Mouse (Mus musculus) forebrain, embryonic 16.5 days (tissue): ENCODE results near the gene Gm28374. TPM values are rescaled to one million over a fixed set of nuclear protein-coding genes. Genes with fewer than 3 reads are reported as not detected.

ENCODE experiments used
- ATAC-seq: fragments of 200-750 bp; cut with Nextera tagmentation; 2 replicates; pipeline ENCODE4 v1.8.0; 2017; ENCODE audit warnings: mild to moderate bottlenecking, moderate library complexity
- H3K27ac ChIP-seq: fragments of 300-500 bp; sonication (generic); 2 replicates; pipeline ENCODE4 v1.5.1; 2014; ENCODE audit warnings: low read length, control low read depth
- H3K27me3 ChIP-seq: fragments of 300-500 bp; sonication (generic); replicated peaks from 2 replicates; pipeline ENCODE4 v1.6.1; 2014; ENCODE audit warnings: low read length; ENCODE audit not compliant: control insufficient read depth, insufficient read depth
- H3K36me3 ChIP-seq: fragments of 300-500 bp; sonication (generic); 2 replicates; pipeline ENCODE4 v1.6.1; 2014; ENCODE audit not compliant: control insufficient read depth, insufficient read depth
- H3K4me1 ChIP-seq: fragments of 300-500 bp; sonication (generic); replicated peaks from 2 replicates; pipeline ENCODE4 v1.6.1; 2014; ENCODE audit warnings: low read length; ENCODE audit not compliant: control insufficient read depth, insufficient read depth
- H3K4me2 ChIP-seq: fragments of 300-500 bp; sonication (generic); 2 replicates; pipeline ENCODE4 v1.6.1; 2014; ENCODE audit warnings: mild to moderate bottlenecking, low read length, control low read depth
- H3K4me3 ChIP-seq: fragments of 300-500 bp; sonication (generic); replicated peaks from 2 replicates; pipeline ENCODE4 v1.5.1; 2014; ENCODE audit warnings: mild to moderate bottlenecking, low read length, control low read depth
- H3K9ac ChIP-seq: fragments of 300-500 bp; sonication (generic); replicated peaks from 2 replicates; pipeline ENCODE4 v1.6.1; 2014; ENCODE audit warnings: low read depth, low read length, control low read depth
- H3K9me3 ChIP-seq: fragments of 300-500 bp; sonication (generic); 2 replicates; pipeline ENCODE4 v1.6.1; 2016; ENCODE audit warnings: low read length; ENCODE audit not compliant: control insufficient read depth
- WGBS: fragments of 180-500 bp; shearing (Covaris S2); extraction: QIAGEN DNeasy Blood & Tissue Kit; methylation state at CpG from one replicate; pipeline ENCODE4 v1.1.7; 2014; 5-methylcytosine and 5-hydroxymethylcytosine counted together
- polyA plus RNA-seq: library from polyadenylated mRNA; unstranded; fragments of >200 nt; fragmentation: Nextera tagmentation; extraction: Ambion mirVana; gene quantifications from 2 replicates; pipeline ENCODE4 v1.2.1, GENCODE M21; 2015

Gene Gm28374
- polyA plus RNA-seq, 1 experiment from 2014 or later, result 3.1 TPM

GRCm38 (mm10) chr19:6094119-6094518, 12.1 kb upstream of the Gm28374 start, which contains the start of gene AC131692.1:
TSS of gene AC131692.1 (plus strand) at chr19:6094419.
- Histone ChIP-seq H3K9ac (no peak within 1 kb of the TSS), H3K4me3 (no peak within 1 kb of the TSS), H3K4me2 (no peak within 1 kb of the TSS), H3K27ac (no peak within 1 kb of the TSS), H3K36me3 (peaks cover 2% of the 10 kb centered on the region; the same call in 1 of the 2 replicates), H3K4me1 (no peaks in the 10 kb centered on the region), H3K9me3 (no peaks in the 10 kb centered on the region), H3K27me3 (no peaks in the 10 kb centered on the region)
- 95% methylated on average over 7 of the region's 7 CpGs for WGBS
- no peak for ATAC-seq

- H3K27me3 ChIP-seq, result no peaks in the 10 kb centered on the region
- H3K4me2 ChIP-seq, result no peak overlapping the region
- H3K4me1 ChIP-seq, result peaks cover 15% of the 10 kb centered on the region
- H3K9ac ChIP-seq, result no peak overlapping the region
- no peak overlapping the region for H3K4me3 ChIP-seq
- H3K9me3 ChIP-seq, result no peaks in the 10 kb centered on the region
- no peak for ATAC-seq
- peaks cover 2% of the 10 kb centered on the region; the same call in 1 of the 2 replicates for H3K36me3 ChIP-seq
- H3K27ac ChIP-seq, result no peak overlapping the region
- 94% methylated on average over 13 of the region's 13 CpGs for WGBS
These were observed 6.8 kb upstream of the Gm28374 start for GRCm38 (mm10) chr19:6088841-6089240.

- Histone ChIP-seq H3K4me1 (peaks cover 21% of the 10 kb centered on the region), H3K9me3 (no peaks in the 10 kb centered on the region), H3K4me3 (peak overlapping the region; percentile 77), H3K36me3 (peaks cover 11% of the 10 kb centered on the region), H3K27ac (no peak overlapping the region), H3K27me3 (no peaks in the 10 kb centered on the region), H3K9ac (peak overlapping the region; percentile 49), H3K4me2 (peak overlapping the region; percentile 91)
- peak; percentile 64 for ATAC-seq
- WGBS, result under 1% methylated on average over 17 of the region's 17 CpGs
These were observed 3.4 kb upstream of the Gm28374 start for GRCm38 (mm10) chr19:6085417-6085879.

- Histone ChIP-seq H3K9ac (peak within 1 kb of the TSS; percentile 75), H3K36me3 (peaks cover 13% of the 10 kb centered on the region), H3K27ac (peak within 1 kb of the TSS; percentile 59), H3K4me3 (peak within 1 kb of the TSS; percentile 77), H3K9me3 (no peaks in the 10 kb centered on the region), H3K4me1 (peaks cover 21% of the 10 kb centered on the region), H3K27me3 (no peaks in the 10 kb centered on the region), H3K4me2 (peak within 1 kb of the TSS; percentile 91)
- peak; percentile 93 for ATAC-seq
- under 1% methylated on average over 58 of the region's 58 CpGs for WGBS
These were observed 2.6 kb upstream of the Gm28374 start, which contains the start of the genes Zfpl1 and Cdca5 for GRCm38 (mm10) chr19:6084478-6085248. TSS of gene Zfpl1 (minus strand) at chr19:6084956. TSS of gene Cdca5 (plus strand) at chr19:6084983.

- ATAC-seq, result no peak
- 96% methylated on average over 12 of the region's 12 CpGs for WGBS
These were observed 2.0 kb downstream of the Gm28374 start, which contains the start of gene Tmem262 for GRCm38 (mm10) chr19:6079983-6080480. TSS of gene Tmem262 (plus strand) at chr19:6080033.

GRCm38 (mm10) chr19:6076564-6077393, 5.3 kb downstream of the Gm28374 start, which contains the start of gene Vps51:
TSS of gene Vps51 (minus strand) at chr19:6077231.
- Histone ChIP-seq H3K27me3 (no peaks in the 10 kb centered on the region), H3K9ac (peak within 1 kb of the TSS; percentile 76), H3K27ac (peak within 1 kb of the TSS; percentile 82), H3K36me3 (peaks cover 11% of the 10 kb centered on the region), H3K4me2 (peak within 1 kb of the TSS; percentile 94), H3K4me3 (peak within 1 kb of the TSS; percentile 65), H3K4me1 (peaks cover 17% of the 10 kb centered on the region), H3K9me3 (no peaks in the 10 kb centered on the region)
- peak; percentile 93 for ATAC-seq
- 2% methylated on average over 33 of the region's 33 CpGs for WGBS

More at GRCm38 (mm10) chr19:6079983-6080480, 2.0 kb downstream of the Gm28374 start, which contains the start of gene Tmem262:
- peaks cover 13% of the 10 kb centered on the region for H3K36me3 ChIP-seq
- no peaks in the 10 kb centered on the region for H3K9me3 ChIP-seq
- no peak within 1 kb of the TSS for H3K4me3 ChIP-seq
- H3K4me1 ChIP-seq, result peaks cover 29% of the 10 kb centered on the region
- H3K4me2 ChIP-seq, result no peak within 1 kb of the TSS
- H3K9ac ChIP-seq, result no peak within 1 kb of the TSS
- H3K27me3 ChIP-seq, result no peaks in the 10 kb centered on the region
- no peak within 1 kb of the TSS for H3K27ac ChIP-seq

- H3K4me3 ChIP-seq, result no peak overlapping the region
- H3K36me3 ChIP-seq, result peaks cover 11% of the 10 kb centered on the region
- peaks cover 17% of the 10 kb centered on the region for H3K4me1 ChIP-seq
- no peak for ATAC-seq
- H3K4me2 ChIP-seq, result no peak overlapping the region
- WGBS, result 93% methylated on average over 5 of the region's 5 CpGs
- no peaks in the 10 kb centered on the region for H3K9me3 ChIP-seq
- H3K27me3 ChIP-seq, result no peaks in the 10 kb centered on the region
- H3K27ac ChIP-seq, result no peak overlapping the region
- no peak overlapping the region for H3K9ac ChIP-seq
These were observed 8.2 kb downstream of the Gm28374 start for GRCm38 (mm10) chr19:6073889-6074288.

- Histone ChIP-seq H3K4me3 (no peak overlapping the region), H3K4me1 (peaks cover 24% of the 10 kb centered on the region), H3K27ac (no peak overlapping the region), H3K4me2 (no peak overlapping the region), H3K36me3 (peaks cover 12% of the 10 kb centered on the region), H3K27me3 (no peaks in the 10 kb centered on the region), H3K9me3 (no peaks in the 10 kb centered on the region), H3K9ac (no peak overlapping the region)
- ATAC-seq, result no peak
- 95% methylated on average over 19 of the region's 19 CpGs for WGBS
These were observed 10.8 kb downstream of the Gm28374 start for GRCm38 (mm10) chr19:6071261-6071660.
